Mouse (Mus musculus): ENCODE data around the gene Pmepa1.

Gene Pmepa1

DNA sequence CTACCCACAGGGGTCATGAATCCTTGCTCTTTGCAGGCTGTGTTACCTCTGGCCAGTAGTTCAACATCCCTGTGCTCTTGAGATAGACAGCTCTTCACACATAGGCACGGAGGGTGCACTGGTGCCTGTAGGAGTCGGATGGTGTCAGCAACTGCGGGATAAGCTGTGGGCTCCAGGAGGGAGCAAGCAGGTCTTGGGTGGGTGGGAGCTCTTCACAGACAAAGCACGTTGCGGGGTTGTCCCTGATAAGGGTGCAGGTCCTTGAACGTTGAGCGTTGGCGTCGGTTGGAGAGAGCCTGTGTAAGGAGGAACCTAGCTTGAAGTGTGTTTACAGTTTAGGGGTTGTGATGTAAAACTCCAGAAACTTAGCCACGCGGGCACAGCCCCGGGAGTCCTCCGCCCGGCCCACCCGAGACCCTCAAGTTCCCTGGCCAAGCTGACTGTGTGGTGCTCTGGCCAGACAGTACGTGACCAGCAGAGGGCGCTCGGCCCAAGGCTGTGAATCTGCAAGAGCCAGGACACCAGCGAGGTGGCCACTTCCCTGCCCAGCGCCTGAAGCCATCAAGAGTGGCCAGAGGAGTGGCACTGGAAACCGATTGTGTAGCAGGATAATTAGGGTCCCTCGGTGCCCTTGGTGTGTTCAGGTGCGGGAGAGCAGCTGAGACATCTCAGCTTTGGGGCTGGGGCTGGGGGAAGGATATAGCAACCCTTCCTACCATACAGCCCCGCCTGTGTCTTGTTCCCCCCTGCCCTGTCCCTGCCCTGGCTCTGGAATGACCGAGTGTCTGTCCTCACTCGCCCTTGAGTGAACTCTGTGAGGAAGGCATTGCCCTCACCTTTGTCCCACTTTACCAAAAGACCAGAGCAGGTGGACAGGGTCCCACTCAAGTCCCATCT is 90.0 kb downstream of the Pmepa1 start:
- peak; percentile 71 to 78 for DNase-seq (ENCODE audit: low spot score in 2 of 2)

DNA sequence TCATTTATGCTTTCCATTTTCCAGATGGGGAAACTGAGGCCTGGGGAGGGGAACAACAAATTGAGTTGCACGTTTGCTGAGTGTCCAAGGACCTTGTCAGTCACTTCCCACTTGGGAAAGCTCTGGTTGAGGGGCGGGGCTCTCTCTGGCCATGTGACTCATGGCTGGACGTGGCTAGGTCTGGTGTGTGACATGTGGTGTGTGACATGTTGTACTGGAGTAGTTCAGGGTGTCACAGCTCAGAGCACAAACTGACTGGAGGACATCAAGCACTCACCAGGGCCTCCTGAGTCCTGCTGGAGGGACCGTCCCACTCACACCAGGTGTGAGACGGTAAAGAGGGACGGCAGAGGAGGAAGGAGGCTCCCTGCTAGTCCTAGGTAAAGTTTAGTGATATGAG is 91.1 kb downstream of the Pmepa1 start:
- DNase-seq (ENCODE audit: low spot score in 2 of 2), result no peak

DNA sequence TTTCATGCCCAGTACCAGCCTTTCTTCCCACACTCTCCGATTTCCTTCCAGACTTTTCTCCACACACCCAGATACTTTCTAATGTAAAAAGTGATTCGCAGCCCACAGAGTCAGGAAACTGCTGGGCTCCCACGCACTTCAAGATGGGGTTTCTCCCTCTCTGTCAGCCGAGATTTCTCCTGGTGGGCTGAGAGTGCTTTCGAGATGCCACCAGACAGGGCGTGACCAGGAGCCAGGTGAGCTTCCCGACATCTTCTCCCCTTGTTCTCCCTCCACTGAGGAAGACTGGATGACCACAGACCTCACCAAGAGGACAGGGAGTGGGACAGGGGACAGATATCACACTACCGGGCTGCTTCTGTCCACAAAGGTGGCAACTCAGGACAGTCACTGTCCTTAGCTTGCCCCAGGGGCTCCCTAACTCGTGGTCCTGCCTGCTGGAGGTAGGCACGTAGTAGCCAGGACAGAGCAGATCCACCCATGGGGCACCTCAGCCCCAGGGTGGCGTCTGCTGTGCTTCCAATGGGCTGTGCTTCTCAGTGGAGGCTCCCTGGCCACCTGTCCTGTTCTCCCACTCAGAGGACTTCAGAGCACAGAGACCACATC is 91.8 kb downstream of the Pmepa1 start:
- DNase-seq (ENCODE audit: low spot score in 2 of 2), result no peak

DNA sequence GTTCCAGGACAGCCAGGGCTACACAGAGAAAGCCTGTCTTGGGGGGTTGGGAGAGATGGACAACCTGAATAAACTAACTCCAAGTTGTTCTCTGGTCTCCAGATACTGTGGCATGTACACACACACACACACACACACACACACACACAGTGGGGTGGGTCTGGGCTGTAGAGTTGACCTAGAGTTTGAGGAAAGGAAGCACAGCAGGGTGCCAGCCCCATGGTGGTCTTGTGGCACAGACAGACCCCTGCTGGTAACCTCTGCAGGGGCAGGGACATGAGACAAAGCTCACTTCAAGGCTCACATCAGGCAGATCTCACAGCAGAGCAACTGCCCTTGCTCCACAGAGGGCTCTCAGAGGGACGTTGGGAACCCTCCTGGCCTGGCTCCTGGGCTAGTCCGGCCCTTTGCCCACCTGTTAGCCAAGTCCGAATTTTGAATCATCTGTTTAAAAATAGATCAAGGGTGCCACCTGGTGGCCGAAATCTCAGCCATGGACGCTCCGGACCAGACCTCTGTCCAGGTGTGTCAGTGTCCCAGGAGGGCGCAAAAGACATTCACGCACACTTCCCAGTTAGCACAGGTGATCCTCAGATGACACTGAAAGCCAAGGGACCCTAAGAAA is 92.4 kb downstream of the Pmepa1 start:
- DNase-seq (ENCODE audit: low spot score in 2 of 2), result peak; percentile 24 to 44

DNA sequence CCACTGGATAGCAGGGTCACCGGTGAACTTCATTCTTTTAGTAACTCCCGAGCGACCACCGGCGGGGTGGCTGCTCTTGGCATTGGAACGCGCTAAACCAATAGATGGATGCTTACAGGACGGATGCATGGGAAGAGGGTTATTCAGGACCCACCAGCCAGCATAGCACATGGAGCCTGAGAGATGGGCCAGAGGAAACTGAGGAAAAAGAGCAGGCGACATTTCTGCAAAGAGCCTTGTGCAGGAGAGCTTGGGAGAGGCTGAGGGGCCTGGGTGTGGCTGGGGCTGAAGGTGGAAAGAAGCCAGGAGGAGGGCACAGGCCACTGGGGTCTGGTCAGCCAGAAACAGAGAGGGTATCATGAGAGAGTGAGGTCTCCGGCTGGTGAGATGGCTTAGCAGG is 93.0 kb downstream of the Pmepa1 start:
- DNase-seq (ENCODE audit: low spot score in 2 of 2), result no peak

DNA sequence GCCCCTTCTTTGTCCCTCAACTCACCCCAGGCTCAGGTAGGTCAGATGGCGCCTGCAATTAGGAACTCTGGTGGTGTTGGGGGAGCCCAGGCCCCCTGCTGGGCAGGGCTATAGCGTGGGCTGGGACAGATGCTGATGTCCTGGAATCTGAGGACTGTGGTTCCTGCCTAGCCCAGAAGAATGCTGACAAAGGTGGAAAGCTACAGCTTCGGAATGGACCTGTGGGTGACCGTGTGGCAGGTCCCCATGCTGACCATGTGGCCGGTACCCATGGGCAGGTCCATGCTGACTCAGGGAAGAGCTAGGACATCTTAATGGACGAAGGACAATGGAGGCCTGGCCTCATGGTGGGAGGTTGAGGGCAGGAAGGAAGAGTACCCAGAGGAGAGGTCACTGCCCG is 93.5 kb downstream of the Pmepa1 start:
- no peak for DNase-seq (ENCODE audit: low spot score in 2 of 2)

DNA sequence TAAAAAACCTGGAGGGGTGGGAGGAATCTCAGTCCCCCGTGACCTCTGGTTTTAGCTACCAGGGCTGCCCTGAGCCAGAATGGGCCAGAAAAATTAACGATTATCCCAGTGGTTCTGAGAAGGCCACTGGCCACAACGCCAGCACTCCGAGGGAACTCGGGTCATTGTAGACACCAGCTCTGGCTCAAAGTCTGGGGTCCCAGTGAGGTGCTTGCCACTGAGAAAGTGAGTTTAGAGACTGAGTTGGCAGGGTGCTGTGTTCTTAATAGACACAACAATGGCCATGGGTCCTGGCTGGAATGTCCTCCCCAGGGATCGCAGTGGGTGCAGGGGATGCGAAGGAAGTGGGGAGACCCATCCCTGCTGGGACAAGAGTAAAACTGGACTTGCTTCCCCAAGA is 94.4 kb downstream of the Pmepa1 start:
- DNase-seq (ENCODE audit: low spot score in 2 of 2), result no peak

DNA sequence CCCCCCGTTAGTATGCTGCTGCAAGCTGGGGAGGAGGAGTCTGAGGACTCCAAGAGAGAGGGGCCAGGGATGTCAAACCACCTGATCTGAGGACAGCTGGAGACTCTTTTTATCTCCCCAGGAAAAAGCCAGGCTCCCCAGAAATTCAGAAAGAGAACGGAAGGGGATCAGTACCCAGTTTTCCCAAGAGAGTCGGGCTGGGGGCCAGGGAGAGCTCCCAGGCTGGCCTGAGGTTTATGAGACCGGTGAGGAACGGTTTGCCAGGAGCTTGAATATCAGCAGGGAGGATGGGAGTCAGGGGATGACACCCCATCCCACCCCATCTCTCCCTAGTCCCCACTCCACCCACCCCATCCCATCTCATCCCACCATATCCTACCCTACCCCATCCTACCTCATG is 94.8 kb downstream of the Pmepa1 start:
- DNase-seq (ENCODE audit: low spot score in 2 of 2), result no peak

DNA sequence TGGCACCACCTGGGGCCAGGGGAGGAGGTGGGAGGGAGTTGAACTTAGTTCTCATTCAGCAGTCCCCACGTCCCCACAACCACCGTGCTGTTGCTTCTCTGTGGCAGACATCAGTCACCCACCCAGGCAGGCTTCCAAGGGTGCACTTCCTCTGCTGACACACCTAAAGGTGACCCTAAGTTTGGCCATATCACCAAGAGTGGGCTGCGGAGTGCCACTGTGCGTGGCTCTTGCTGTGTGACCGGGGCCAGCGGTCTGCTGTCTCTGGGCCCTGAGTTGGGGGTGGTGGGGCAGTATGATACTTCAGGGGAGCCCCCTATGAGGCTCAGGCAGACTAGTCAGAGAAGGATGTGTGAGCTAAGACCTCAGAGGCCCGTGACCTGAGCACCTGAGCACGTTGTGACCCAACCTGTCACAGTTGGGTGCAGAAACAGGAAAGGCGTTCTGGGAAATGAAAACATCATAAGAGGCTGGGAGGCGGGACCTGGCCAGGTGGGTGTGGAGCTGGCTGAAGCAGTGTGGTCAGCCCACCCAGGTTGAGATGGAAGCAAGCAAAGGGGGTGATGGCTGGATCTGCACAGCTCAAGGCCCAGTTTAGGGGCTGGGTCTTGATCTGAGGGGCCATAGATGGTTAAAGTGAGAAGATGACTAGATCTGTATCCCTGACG is 95.5 kb downstream of the Pmepa1 start:
- DNase-seq (ENCODE audit: low spot score in 2 of 2), result no peak

DNA sequence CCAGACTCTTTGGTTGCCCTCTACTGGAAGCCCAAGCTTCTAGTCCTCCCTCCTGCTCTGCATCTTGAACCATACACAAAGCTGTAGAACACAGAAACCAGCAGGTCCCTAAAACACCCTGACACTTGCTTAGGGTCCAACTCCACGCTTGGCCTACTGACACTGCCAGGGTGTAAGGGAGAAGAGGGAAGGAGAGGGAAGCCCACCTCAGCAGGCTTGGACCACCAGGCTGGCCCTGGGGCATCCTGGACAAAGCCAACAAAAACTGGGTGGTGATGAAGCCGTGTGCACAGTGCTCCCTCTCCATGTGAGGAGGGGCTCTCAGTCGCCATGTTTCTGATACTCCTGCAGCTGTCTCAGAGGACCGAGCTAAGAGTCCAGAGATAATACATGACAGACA is 96.3 kb downstream of the Pmepa1 start:
- DNase-seq (ENCODE audit: low spot score in 2 of 2), result no peak

DNA sequence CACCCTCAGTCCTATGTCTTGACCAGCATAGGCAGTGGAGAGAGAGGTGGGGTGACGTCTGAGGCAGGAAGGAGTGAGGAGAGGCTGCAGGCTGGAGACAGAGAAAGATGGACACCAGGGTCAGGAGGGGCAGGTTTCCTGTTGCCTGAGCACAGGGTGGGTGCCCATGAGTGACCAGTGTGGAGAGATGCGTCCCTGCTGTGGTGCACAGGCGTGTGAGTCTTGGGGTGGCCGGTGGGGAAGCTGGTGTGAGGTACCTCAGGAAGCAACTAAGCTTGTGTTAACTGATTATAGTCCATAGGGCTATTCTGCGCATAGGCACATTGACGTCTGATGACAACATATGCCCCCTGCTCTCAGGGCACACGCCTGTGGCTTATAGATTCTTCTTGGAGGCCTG is 97.3 kb downstream of the Pmepa1 start:
- DNase-seq (ENCODE audit: low spot score in 2 of 2), result no peak

DNA sequence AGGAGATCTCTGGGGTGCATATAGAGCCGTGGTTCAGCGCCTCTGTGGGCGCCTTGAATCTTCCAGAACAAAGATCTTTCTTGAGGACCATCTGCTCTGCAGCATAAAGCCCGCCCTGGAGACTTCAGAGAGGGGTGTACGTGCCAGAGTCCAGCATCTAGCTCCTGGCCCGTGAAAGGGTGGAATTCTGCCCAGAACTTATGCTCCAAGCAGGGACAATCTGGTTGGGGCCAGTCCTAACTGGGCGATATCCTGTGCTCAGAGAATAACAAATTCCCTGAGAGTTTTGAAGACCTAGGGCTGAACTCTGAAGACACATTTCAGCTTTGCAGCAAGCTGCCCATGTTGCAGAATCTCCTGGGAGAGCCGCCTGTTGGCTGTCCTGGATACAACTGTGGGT is 98.4 kb downstream of the Pmepa1 start:
- DNase-seq (ENCODE audit: low spot score in 2 of 2), result no peak

DNA sequence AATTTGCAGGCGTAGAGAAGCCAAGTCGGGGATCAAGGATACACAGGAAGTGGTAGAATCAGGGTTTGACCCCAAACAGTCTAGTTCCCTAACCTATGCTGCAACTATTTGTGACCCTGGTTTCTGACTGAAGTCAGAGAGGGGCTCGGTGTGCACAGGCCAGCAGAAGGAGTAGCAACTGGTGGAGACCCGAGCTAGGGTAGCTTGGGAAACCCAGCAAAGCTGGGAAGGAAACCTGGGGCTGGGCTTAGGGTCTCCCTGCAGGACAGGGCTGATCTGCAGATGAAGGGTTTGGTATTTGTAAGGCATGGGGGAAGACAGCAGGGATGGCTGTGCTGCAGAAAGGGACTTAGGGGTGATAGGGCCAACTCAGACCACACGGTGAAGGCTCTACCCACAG is 98.9 kb downstream of the Pmepa1 start:
- no peak for DNase-seq (ENCODE audit: low spot score in 2 of 2)

DNA sequence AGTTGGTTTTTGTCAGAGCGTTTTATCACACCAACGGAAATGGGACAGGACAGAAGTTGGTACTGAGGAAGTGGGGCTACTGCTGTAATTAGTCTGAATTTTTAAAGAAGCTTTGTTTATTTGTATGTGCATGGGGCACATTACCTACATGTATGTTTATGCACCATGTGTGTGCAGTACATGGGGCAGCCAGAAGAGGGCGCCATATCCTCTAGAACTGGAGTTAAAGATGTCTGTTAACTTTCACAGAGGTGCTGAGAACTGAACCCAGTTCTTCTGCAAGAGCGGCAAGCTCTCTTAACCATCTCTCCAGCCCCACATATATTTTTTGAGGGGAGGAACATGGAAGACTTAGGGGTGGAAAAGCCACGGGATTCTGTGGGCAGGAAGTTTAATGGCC is 100.6 kb downstream of the Pmepa1 start:
- DNase-seq (ENCODE audit: low spot score in 2 of 2), result no peak

DNA sequence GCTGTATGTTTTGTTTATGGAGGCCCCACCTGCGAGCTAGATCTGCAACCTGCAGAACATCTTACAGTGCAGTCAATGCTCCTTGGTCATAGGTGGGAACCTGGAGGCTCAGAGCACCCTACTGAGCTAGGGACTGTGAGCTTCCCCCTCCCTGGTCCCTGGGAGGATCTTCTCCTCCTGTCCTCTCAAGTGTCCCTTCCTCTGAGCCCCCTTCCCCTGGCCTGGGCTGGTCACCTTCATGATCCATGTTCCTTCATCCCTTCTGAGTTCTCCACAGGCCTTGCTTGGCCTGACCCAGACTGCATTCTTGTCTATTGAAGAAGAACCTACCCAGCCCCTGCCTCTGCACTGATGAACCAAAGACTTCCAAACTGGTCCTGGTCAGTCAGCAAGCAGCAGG is 101.8 kb downstream of the Pmepa1 start:
- DNase-seq (ENCODE audit: low spot score in 2 of 2), result no peak

All from natural killer cell, adult 2 months (primary cell).